Mouse (Mus musculus): ENCODE data around the gene Abcf3. TPM values are rescaled to one million over a fixed set of nuclear protein-coding genes. Genes with fewer than 3 reads are reported as not detected.

Abcf3 gene
- polyA plus RNA-seq, 1 experiment: 50.2 TPM

DNA sequence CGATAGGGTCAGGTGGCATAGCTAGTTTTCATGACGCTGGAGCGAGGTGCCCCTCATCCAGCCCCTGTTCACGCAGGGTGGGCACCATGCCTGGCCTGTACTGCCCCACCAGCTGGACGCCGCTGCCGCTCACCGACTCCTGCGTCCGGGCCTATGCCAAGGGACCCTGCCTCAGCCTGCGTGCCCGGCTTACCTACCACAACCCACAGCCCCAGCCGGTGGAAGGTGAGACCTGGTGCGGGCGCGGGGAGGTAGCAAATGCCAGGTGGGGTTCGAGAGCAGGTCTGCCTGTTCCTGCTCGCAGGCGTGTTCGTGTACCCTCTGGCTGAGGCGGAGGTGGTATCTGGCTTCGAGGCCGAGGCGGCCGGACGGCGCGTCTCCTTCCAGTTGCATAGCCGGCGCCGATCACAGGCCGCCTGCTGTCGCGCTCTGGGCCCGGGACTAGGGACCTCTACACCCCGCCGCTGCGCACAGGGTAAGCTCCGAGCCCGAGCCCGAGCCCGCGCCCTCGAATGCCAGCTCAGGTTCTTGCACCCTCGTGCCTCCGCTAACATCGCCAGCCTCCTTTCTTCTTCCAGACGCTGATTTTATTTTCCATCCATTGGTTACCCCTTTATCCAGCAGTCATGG is 42.8 kb downstream of the Abcf3 start:
- Histone ChIP-seq H3K27me3 (ENCODE audit: control insufficient read depth, insufficient read depth, insufficient read length) (peaks cover 47% of the 10 kb centered on the region), H3K4me2 (ENCODE audit: low read depth) (no peak overlapping the region), H3K36me3 (ENCODE audit: control insufficient read depth, insufficient read depth) (no peaks in the 10 kb centered on the region), H3K4me3 (no peak overlapping the region), H3ac (ENCODE audit: control insufficient read depth, insufficient read length) (no peak overlapping the region), H3K79me2 (ENCODE audit: control insufficient read depth, insufficient read depth) (no peaks in the 10 kb centered on the region)
- TF ChIP-seq TCF12 (IDR thresholded peaks at IDR 0.05; ENCODE audit: insufficient read depth, poor library complexity, severe bottlenecking): no peak

DNA sequence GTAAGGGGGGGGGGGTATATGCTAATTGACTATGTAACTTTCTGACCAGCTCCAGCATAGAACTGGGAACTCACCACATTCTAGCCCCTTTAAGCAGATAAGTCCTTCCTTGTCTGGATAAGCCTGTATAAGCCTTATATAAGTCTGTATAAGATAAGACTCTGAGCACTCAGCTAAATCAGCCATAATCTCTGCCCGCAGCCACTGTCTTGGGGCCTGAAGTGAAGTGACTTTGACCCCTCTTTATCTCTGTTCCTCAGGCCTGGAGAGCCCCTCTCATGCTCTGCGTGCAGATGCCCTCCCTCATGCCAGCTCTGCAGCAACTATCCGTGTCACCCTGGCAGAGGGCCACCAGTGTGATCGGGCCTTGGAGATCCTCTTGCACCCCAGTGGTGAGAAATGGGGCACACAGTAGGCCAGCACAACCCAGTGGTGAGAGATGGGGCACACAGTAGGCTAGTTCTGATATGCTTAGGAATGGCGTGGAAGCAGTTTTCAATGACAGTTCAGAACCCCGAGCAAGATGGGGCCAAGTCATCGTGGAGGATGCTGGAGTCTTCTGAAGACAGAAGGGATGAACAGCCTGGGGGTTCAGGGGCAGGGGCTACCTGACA is 46.8 kb downstream of the Abcf3 start:
- Histone ChIP-seq H3K36me3 (ENCODE audit: control insufficient read depth, insufficient read depth) (no peaks in the 10 kb centered on the region), H3K27me3 (ENCODE audit: control insufficient read depth, insufficient read depth, insufficient read length) (peaks cover 51% of the 10 kb centered on the region), H3K4me3 (no peak overlapping the region), H3K79me2 (ENCODE audit: control insufficient read depth, insufficient read depth) (no peaks in the 10 kb centered on the region), H3ac (ENCODE audit: control insufficient read depth, insufficient read length) (no peak overlapping the region), H3K4me2 (ENCODE audit: low read depth) (no peak overlapping the region)
- TF ChIP-seq REST (IDR thresholded peaks at IDR 0.05; ENCODE audit: insufficient read depth, insufficient read length): no peak
- no peak for TF ChIP-seq TCF3 (IDR thresholded peaks at IDR 0.05; ENCODE audit: insufficient read length, low read depth)
- TF ChIP-seq MYOG (IDR thresholded peaks at IDR 0.05; ENCODE audit: control insufficient read depth in 1 of 3, insufficient read depth in 1 of 3, insufficient read length in 2 of 3, low read depth in 2 of 3): no peak
- TF ChIP-seq TCF12 (IDR thresholded peaks at IDR 0.05; ENCODE audit: insufficient read depth, poor library complexity, severe bottlenecking): no peak

DNA sequence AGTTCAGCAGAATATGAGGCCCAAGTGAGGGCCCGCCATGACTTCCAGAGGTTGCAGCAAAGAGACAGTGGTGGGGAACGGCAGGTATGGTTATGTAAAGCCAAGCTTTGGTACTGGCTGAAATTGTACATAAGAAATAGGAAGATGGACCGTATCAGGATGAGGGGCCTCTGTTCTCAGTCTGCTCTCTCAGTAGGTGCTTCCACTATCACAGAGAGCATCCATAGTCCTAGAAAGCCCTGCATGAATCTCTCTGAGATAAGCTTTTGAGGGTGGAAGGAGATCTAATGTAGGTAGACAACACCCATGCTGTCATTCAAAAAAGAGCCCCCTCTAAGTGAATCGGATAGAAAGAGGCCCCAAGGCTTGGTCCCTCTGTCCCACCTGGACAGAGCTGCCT is 47.4 kb downstream of the Abcf3 start:
- Histone ChIP-seq H3K27me3 (ENCODE audit: control insufficient read depth, insufficient read depth, insufficient read length) (peaks cover 45% of the 10 kb centered on the region), H3K79me2 (ENCODE audit: control insufficient read depth, insufficient read depth) (no peaks in the 10 kb centered on the region), H3K36me3 (ENCODE audit: control insufficient read depth, insufficient read depth) (no peaks in the 10 kb centered on the region), H3K4me2 (ENCODE audit: low read depth) (no peak overlapping the region), H3K4me3 (no peak overlapping the region), H3ac (ENCODE audit: control insufficient read depth, insufficient read length) (no peak overlapping the region)
- TF ChIP-seq MYOD1 (IDR thresholded peaks at IDR 0.05; ENCODE audit: control insufficient read depth in 1 of 3, insufficient read length in 2 of 3, low read depth in 2 of 3): no peak
- no peak for TF ChIP-seq REST (IDR thresholded peaks at IDR 0.05; ENCODE audit: insufficient read depth, insufficient read length)
- TF ChIP-seq USF1 (IDR thresholded peaks at IDR 0.05; ENCODE audit: low read depth): no peak
- TF ChIP-seq SRF (IDR thresholded peaks at IDR 0.05; ENCODE audit: control insufficient read depth, insufficient read length, low read depth): no peak
- no peak for TF ChIP-seq POLR2A (IDR thresholded peaks at IDR 0.05; ENCODE audit: insufficient read length, low read depth)
- no peak for TF ChIP-seq TCF3 (IDR thresholded peaks at IDR 0.05; ENCODE audit: insufficient read length, low read depth)
- TF ChIP-seq POLR2AphosphoS2 (IDR thresholded peaks at IDR 0.05; ENCODE audit: insufficient read length, low read depth): no peak
- no peak for TF ChIP-seq MYOG (IDR thresholded peaks at IDR 0.05; ENCODE audit: control insufficient read depth in 1 of 3, insufficient read depth in 1 of 3, insufficient read length in 2 of 3, low read depth in 2 of 3)
- TF ChIP-seq E2F4 (IDR thresholded peaks at IDR 0.05; ENCODE audit: insufficient read depth): no peak
- no peak for TF ChIP-seq MAX (IDR thresholded peaks at IDR 0.05; ENCODE audit: low read depth)

DNA sequence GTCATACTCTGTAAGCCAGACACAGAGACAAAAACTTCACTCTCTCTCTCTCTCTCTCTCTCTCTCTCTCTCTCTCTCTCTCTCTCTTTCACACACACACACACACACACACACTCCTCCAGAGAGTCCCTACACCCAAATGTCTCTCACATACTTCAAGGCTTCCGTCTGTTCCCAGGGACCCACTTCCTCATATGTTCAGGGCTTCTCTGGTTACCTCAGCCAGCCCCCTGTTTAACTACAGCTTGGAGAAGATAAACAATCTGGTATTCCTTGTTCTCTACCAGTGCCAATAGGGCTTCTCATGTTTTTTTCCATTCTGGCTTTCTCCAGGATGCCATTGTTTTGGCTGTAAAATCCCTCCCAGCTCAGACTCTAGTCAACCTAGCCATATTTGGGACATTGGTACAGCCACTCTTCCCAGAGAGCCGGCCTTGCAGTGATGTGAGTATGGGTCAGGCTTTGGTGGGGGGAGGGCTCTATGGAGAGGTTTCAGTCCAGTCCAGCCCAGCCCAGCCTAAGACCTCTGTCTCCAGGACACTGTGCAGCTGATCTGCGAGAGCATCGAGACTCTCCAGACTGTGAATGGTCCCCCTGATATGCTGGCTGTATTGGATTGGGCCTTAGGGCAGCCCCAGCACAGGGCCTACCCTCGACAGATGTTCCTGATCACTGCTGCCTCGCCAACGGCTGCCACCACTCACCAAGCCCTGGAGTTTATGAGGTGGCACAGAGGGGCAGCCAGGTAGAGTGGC is 48.5 kb downstream of the Abcf3 start:
- Histone ChIP-seq H3ac (ENCODE audit: control insufficient read depth, insufficient read length) (no peak overlapping the region), H3K79me2 (ENCODE audit: control insufficient read depth, insufficient read depth) (no peaks in the 10 kb centered on the region), H3K4me3 (no peak overlapping the region), H3K36me3 (ENCODE audit: control insufficient read depth, insufficient read depth) (no peaks in the 10 kb centered on the region), H3K4me2 (ENCODE audit: low read depth) (no peak overlapping the region), H3K27me3 (ENCODE audit: control insufficient read depth, insufficient read depth, insufficient read length) (peaks cover 34% of the 10 kb centered on the region)
- no peak for TF ChIP-seq CEBPB (IDR thresholded peaks at IDR 0.05; ENCODE audit: insufficient read depth, poor library complexity, severe bottlenecking)
- TF ChIP-seq TCF12 (IDR thresholded peaks at IDR 0.05; ENCODE audit: insufficient read depth, poor library complexity, severe bottlenecking): no peak
- TF ChIP-seq E2F4 (IDR thresholded peaks at IDR 0.05; ENCODE audit: insufficient read depth): no peak
- no peak for TF ChIP-seq MAX (IDR thresholded peaks at IDR 0.05; ENCODE audit: low read depth)
- no peak for TF ChIP-seq MYOD1 (IDR thresholded peaks at IDR 0.05; ENCODE audit: control insufficient read depth in 1 of 3, insufficient read length in 2 of 3, low read depth in 2 of 3)
- TF ChIP-seq SRF (IDR thresholded peaks at IDR 0.05; ENCODE audit: control insufficient read depth, insufficient read length, low read depth): no peak
- TF ChIP-seq POLR2AphosphoS2 (IDR thresholded peaks at IDR 0.05; ENCODE audit: insufficient read length, low read depth): no peak
- TF ChIP-seq TCF3 (IDR thresholded peaks at IDR 0.05; ENCODE audit: insufficient read length, low read depth): no peak
- TF ChIP-seq MYOG (IDR thresholded peaks at IDR 0.05; ENCODE audit: control insufficient read depth in 1 of 3, insufficient read depth in 1 of 3, insufficient read length in 2 of 3, low read depth in 2 of 3): no peak
- no peak for TF ChIP-seq POLR2A (IDR thresholded peaks at IDR 0.05; ENCODE audit: insufficient read length, low read depth)
- TF ChIP-seq USF1 (IDR thresholded peaks at IDR 0.05; ENCODE audit: low read depth): no peak
- TF ChIP-seq REST (IDR thresholded peaks at IDR 0.05; ENCODE audit: insufficient read depth, insufficient read length): no peak

DNA sequence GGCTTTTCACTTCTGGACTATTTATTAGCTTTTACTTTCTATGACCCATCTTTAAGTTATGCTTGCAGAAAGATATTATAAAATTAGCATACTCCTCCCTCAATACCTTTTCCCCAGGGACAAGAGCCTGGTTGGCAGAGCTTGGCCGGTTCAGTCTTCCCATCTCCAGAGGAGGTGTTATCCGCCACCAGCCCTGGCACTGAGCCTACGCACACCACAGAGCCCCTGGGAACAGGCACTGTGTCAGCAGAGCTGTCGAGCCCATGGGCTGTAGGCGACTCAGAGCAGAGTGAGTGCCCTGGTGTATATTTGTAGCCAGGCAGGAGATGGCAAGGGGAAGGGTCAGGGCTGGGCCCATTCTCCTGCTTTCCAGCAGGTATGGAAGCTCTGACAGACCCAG is 52.1 kb downstream of the Abcf3 start:
- H3ac ChIP-seq (ENCODE audit: control insufficient read depth, insufficient read length): no peak overlapping the region

More for the DNA sequence above, 52.1 kb downstream of the Abcf3 start:
- Histone ChIP-seq H3K36me3 (ENCODE audit: control insufficient read depth, insufficient read depth) (no peaks in the 10 kb centered on the region), H3K4me3 (no peak overlapping the region), H3K4me2 (ENCODE audit: low read depth) (no peak overlapping the region), H3K79me2 (ENCODE audit: control insufficient read depth, insufficient read depth) (no peaks in the 10 kb centered on the region), H3K27me3 (ENCODE audit: control insufficient read depth, insufficient read depth, insufficient read length) (peaks cover 20% of the 10 kb centered on the region)
- TF ChIP-seq USF1 (IDR thresholded peaks at IDR 0.05; ENCODE audit: low read depth): no peak
- TF ChIP-seq CEBPB (IDR thresholded peaks at IDR 0.05; ENCODE audit: insufficient read depth, poor library complexity, severe bottlenecking): no peak
- no peak for TF ChIP-seq POLR2A (IDR thresholded peaks at IDR 0.05; ENCODE audit: insufficient read length, low read depth)
- TF ChIP-seq REST (IDR thresholded peaks at IDR 0.05; ENCODE audit: insufficient read depth, insufficient read length): no peak
- TF ChIP-seq SRF (IDR thresholded peaks at IDR 0.05; ENCODE audit: control insufficient read depth, insufficient read length, low read depth): no peak
- TF ChIP-seq MYOD1 (IDR thresholded peaks at IDR 0.05; ENCODE audit: control insufficient read depth in 1 of 3, insufficient read length in 2 of 3, low read depth in 2 of 3): no peak
- TF ChIP-seq MAX (IDR thresholded peaks at IDR 0.05; ENCODE audit: low read depth): no peak
- no peak for TF ChIP-seq POLR2AphosphoS2 (IDR thresholded peaks at IDR 0.05; ENCODE audit: insufficient read length, low read depth)
